Mouse (Mus musculus) embryonic facial prominence, embryonic 13.5 days (tissue): ENCODE results near the gene H2afy. TPM values are rescaled to one million over a fixed set of nuclear protein-coding genes. Genes with fewer than 3 reads are reported as not detected.

Experiments used
- ATAC-seq: fragments of 200-750 bp; cut with Nextera tagmentation; 2 replicates; pipeline ENCODE4 v1.8.0; 2017; ENCODE audit warnings: low read depth; ENCODE audit not compliant: insufficient number of reproducible peaks, insufficient read depth, low FRiP score, low TSS enrichment
- H3K27ac ChIP-seq: fragments of 300-500 bp; sonication (generic); 2 replicates; pipeline ENCODE4 v1.5.1; 2015; ENCODE audit warnings: moderate library complexity, mild to moderate bottlenecking, inconsistent platforms
- H3K27me3 ChIP-seq: fragments of 300-500 bp; sonication (generic); 2 replicates; pipeline ENCODE4 v1.6.1; 2015; ENCODE audit warnings: mild to moderate bottlenecking, inconsistent platforms
- H3K36me3 ChIP-seq: fragments of 300-500 bp; sonication (generic); 2 replicates; pipeline ENCODE4 v1.6.1; 2015; ENCODE audit warnings: mild to moderate bottlenecking, inconsistent platforms
- H3K4me1 ChIP-seq: fragments of 300-500 bp; sonication (generic); 2 replicates; pipeline ENCODE4 v1.6.1; 2015; ENCODE audit warnings: inconsistent platforms
- H3K4me2 ChIP-seq: fragments of 300-500 bp; sonication (generic); 2 replicates; pipeline ENCODE4 v1.6.1; 2015; ENCODE audit warnings: moderate library complexity, mild to moderate bottlenecking, inconsistent platforms
- H3K4me3 ChIP-seq: fragments of 300-500 bp; sonication (generic); 2 replicates; pipeline ENCODE4 v1.5.1; 2015; ENCODE audit warnings: mild to moderate bottlenecking, inconsistent platforms
- H3K9ac ChIP-seq: fragments of 300-500 bp; sonication (generic); 2 replicates; pipeline ENCODE4 v1.6.1; 2015; ENCODE audit warnings: mild to moderate bottlenecking, inconsistent platforms
- H3K9me3 ChIP-seq: fragments of 300-500 bp; sonication (generic); 2 replicates; pipeline ENCODE4 v1.6.1; 2016; ENCODE audit warnings: inconsistent platforms
- WGBS: fragments of 180-500 bp; shearing (Covaris S2); methylation state at CpG from one replicate; pipeline ENCODE4 v1.1.7; 2015; ENCODE audit warnings: mixed read lengths; 5-methylcytosine and 5-hydroxymethylcytosine counted together
- polyA plus RNA-seq: library from polyadenylated mRNA; unstranded; fragments of >200 nt; fragmentation: Nextera tagmentation; extraction: Ambion mirVana; gene quantifications from 2 replicates; pipeline ENCODE4 v1.2.1, GENCODE M21; 2015

The H2afy gene
- polyA plus RNA-seq, 1 experiment from 2014 or later, result 383 TPM

DNA sequence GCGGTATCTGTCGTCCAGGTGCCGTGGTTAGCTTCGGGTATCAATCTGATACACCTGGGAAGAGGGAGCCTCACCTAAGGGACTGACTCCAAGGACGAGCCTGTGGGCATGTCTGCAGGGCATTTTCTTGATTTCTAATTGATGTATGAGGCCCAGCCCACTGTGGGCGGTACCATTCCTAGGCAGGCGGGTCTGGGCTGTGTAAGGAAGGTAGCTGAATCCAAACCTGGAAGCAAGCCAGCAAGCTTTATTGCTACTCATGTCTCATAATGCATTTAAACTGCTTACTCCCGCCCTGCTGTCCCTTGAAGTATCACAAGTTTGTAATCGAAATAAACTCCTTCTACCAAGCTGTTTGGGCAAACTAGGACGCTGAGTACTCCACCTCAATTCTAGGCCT, 10.5 kb downstream of the H2afy start:
- Histone ChIP-seq H3K36me3 (peaks cover 88% of the 10 kb centered on the region), H3K4me3 (no peak overlapping the region), H3K9me3 (no peaks in the 10 kb centered on the region), H3K9ac (no peak overlapping the region), H3K27me3 (no peaks in the 10 kb centered on the region), H3K27ac (no peak overlapping the region), H3K4me2 (no peak overlapping the region), H3K4me1 (0 out of 2 replicates have a peak, but pooled peaks cover 2% of the 10 kb centered on the region)
- WGBS, result 90% methylated on average over 10 of the region's 10 CpGs
- no peak for ATAC-seq

DNA sequence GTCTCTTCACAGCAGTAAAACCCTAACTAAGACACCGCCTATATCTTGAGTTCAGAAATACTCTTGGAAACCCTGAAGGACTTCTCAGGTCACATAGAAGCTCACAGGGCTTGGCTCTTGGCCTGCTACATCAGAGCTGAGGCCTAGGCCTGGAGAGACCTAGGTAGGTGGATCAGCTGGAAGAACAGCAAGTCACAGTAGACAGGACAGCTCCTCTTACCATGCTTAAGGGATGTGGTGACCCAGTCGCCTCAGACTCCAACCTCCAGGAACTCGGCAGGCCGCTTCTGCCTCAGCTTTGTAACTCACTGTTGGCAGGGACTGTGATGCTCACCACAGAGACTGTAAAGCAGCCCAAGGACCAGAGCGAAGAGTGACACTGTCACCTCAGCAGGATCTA, 13.1 kb downstream of the H2afy start:
- Histone ChIP-seq H3K27ac (no peak overlapping the region), H3K4me3 (no peak overlapping the region), H3K27me3 (no peaks in the 10 kb centered on the region), H3K9me3 (no peaks in the 10 kb centered on the region), H3K4me1 (no peaks in the 10 kb centered on the region), H3K9ac (no peak overlapping the region), H3K36me3 (peaks cover 93% of the 10 kb centered on the region), H3K4me2 (no peak overlapping the region)
- no peak for ATAC-seq
- 93% methylated on average over 5 of the region's 5 CpGs for WGBS

DNA sequence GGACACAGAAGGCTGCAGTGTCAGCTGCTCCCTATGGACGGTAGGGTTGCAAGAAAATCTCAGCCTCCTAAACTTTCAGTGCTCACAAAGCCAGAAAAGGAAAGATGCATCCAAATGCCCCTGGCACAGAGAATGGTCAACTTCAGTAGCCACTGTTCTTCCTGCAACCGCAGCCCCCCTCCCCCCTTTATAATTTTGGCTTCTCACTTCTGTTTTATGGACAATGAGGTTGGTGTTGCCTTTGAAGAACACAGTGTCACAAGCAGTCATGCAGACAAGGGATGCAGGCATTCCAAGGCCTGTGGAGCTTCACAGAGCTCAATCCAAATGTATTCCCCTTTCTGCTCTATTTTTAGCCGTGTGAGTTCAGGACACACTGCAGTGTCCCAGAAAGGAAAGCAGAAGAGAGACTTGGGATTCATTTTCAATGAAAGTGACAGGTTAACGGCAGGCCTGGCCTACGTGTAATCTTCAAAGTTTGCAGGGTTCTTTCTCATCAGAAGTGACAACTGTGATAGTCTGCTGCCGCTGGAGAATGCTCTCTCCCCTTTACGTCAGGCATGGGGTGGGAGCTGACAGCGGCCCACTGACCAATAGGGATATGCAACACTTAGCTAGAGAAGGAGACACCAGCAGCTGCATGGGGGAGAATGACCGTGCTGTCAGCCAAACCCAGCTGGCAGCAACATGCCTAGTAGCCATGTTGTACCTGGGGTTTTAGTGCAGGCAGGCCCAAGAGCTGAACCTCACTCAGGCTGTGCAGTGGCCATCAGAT, 18.0 kb downstream of the H2afy start:
- H3K27me3 ChIP-seq, result no peaks in the 10 kb centered on the region
- no peaks in the 10 kb centered on the region for H3K9me3 ChIP-seq
- peaks cover 46% of the 10 kb centered on the region for H3K4me1 ChIP-seq
- 78% methylated on average over 9 of the region's 9 CpGs for WGBS
- no peak overlapping the region for H3K27ac ChIP-seq
- H3K36me3 ChIP-seq, result peaks cover 63% of the 10 kb centered on the region
- H3K4me3 ChIP-seq, result no peak overlapping the region
- ATAC-seq, result no peak
- no peak overlapping the region for H3K9ac ChIP-seq
- no peak overlapping the region for H3K4me2 ChIP-seq

DNA sequence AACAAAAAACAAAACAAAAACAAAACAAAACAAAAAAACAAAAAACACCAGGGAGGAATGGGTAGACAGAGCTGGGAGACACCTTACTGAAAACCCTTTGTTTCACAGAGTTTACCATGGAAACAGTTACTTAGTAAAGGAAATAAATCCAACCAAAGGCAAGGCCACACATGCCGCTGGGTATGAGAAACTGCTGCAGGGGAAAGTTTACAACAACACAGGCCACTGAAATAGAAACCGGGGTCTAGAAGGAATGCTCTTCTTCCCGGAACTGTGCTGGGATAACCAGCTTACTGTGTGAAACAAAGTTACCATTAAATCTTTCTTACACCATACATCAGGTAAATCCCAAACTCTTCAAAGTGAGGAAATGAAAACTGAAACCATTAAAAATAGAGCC, 20.3 kb downstream of the H2afy start:
- ATAC-seq, result no peak
- H3K4me2 ChIP-seq, result no peak overlapping the region
- H3K27ac ChIP-seq, result peak overlapping the region; percentile 71
- no peaks in the 10 kb centered on the region for H3K27me3 ChIP-seq
- no peak overlapping the region for H3K4me3 ChIP-seq
- H3K36me3 ChIP-seq, result peaks cover 46% of the 10 kb centered on the region
- peak overlapping the region; percentile 47; the same call in 1 of the 2 replicates for H3K9ac ChIP-seq
- 15% methylated on average over 3 of the region's 3 CpGs for WGBS
- peaks cover 69% of the 10 kb centered on the region for H3K4me1 ChIP-seq
- H3K9me3 ChIP-seq, result no peaks in the 10 kb centered on the region

DNA sequence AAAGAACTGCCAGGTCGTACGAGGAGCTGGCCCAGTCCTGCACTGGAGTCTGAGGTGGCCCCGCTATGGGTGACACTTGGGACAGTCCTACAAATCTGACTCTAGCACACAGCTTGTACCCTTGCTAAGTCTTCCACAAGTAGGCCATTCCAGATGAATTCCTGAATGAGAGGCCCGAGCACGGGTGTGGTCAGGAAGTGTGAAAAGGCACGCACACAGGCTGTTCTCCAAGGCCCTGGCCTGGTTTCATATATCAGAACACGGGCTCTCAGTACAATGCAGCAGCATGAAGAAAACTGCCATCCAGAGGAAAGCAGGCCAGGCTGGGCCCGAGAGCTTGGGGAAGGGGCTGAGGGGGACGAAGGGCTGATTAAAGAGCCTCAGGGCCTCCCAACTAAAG, 20.8 kb downstream of the H2afy start:
- Histone ChIP-seq H3K4me3 (no peak overlapping the region), H3K36me3 (peaks cover 42% of the 10 kb centered on the region), H3K27me3 (no peaks in the 10 kb centered on the region), H3K9ac (peak overlapping the region; percentile 47), H3K27ac (peak overlapping the region; percentile 71), H3K9me3 (no peaks in the 10 kb centered on the region), H3K4me2 (no peak overlapping the region), H3K4me1 (peaks cover 74% of the 10 kb centered on the region)
- WGBS, result 42% methylated on average over 9 of the region's 9 CpGs
- no peak for ATAC-seq

DNA sequence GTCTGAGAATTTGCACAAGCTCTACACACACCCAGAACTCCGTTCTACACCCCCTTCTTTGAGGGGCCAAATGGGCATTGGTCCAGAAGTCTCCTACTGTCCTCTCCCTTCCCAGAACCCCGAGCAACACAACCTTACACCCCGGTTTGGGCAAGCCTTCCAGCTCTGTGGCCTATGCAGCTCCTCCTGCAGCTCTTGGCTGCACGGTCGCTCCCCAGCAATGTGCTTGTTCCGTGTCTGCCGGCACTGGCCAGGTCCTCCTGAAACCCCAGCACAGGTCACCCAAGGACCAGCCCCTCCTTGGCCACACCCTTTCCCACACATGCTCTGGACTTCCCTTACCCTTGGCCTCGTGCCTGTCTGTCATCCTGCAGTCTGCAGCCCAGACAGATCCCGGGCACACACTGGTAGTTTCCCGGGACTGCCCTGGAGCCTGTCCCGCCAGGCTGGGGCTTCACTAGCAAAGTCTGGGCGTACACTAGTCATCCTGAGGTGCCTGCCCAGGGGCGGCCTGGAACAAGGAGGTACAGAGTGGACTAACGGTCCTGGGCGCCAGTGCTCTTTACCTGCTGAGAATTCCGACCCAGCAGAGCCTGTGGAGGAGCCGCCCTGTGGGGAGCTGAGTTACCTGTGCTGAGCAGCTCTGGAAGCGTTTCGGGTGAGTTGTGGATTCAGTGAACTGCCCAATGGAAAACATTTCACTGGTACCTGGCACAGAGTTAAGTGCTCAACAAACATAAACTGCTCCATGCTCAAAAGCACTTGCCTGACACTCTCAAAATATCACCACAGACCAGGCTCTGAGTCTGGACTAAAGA, 22.5 kb downstream of the H2afy start:
- Histone ChIP-seq H3K9ac (peak overlapping the region; percentile 54; the same call in 1 of the 2 replicates), H3K4me2 (peak overlapping the region; percentile 48), H3K4me3 (no peak overlapping the region), H3K27me3 (no peaks in the 10 kb centered on the region), H3K36me3 (peaks cover 32% of the 10 kb centered on the region; the same call in 1 of the 2 replicates), H3K9me3 (no peaks in the 10 kb centered on the region), H3K27ac (peak overlapping the region; percentile 89), H3K4me1 (peaks cover 92% of the 10 kb centered on the region)
- no peak for ATAC-seq
- WGBS, result 58% methylated on average over 19 of the region's 19 CpGs

DNA sequence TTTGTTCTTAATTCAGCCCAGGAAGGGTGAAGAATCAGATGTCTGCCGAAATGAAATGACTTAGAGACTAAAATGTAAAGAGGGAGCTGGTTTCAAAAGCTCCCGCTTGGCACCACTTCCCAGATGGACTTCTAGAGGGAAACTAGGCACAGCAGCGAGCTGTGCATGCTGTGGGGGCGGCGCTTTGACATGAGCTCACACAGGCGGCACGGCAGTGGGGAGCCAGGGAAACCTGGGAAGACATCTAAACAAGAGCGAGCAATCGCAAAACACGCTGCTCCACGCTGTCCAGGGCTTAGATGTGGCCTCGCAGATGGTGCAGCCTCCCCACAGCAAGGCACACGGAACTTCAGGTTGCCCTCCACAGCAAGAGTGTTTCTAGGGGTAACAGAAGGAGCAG, 23.2 kb downstream of the H2afy start:
- H3K4me2 ChIP-seq, result peak overlapping the region; percentile 48
- 27% methylated on average over 13 of the region's 13 CpGs for WGBS
- ATAC-seq, result no peak
- peaks cover 25% of the 10 kb centered on the region; the same call in 1 of the 2 replicates for H3K36me3 ChIP-seq
- peak overlapping the region; percentile 54 for H3K9ac ChIP-seq
- no peak overlapping the region for H3K4me3 ChIP-seq
- peak overlapping the region; percentile 89 for H3K27ac ChIP-seq
- no peaks in the 10 kb centered on the region for H3K27me3 ChIP-seq
- no peaks in the 10 kb centered on the region for H3K9me3 ChIP-seq
- H3K4me1 ChIP-seq, result peaks cover 98% of the 10 kb centered on the region

DNA sequence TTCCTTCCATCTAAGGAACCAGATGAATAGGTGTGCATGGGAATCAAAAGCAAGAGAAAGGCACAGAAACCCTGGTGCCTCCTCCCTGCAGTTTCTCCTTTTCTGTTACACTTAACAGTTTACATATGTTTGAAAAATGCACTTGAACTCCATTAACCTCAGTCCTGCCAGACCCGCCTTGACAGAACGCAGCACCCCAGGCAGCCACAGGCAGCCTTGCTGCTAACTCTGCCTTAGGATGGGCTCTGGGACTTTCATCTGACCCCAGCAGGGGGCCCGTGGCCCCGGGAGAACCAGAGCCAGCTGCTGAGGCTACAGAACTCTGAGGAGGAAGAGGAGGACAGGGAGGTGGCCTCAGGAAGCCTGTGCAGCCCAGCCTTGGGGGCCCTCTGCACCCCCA, 23.7 kb downstream of the H2afy start:
- peak overlapping the region; percentile 89 for H3K27ac ChIP-seq
- peak overlapping the region; percentile 54; the same call in 1 of the 2 replicates for H3K9ac ChIP-seq
- peaks cover 25% of the 10 kb centered on the region; the same call in 1 of the 2 replicates for H3K36me3 ChIP-seq
- H3K4me1 ChIP-seq, result peaks cover 96% of the 10 kb centered on the region
- ATAC-seq, result no peak
- peak overlapping the region; percentile 48 for H3K4me2 ChIP-seq
- WGBS, result 15% methylated on average over 4 of the region's 4 CpGs
- no peaks in the 10 kb centered on the region for H3K9me3 ChIP-seq
- no peak overlapping the region for H3K4me3 ChIP-seq
- H3K27me3 ChIP-seq, result no peaks in the 10 kb centered on the region

DNA sequence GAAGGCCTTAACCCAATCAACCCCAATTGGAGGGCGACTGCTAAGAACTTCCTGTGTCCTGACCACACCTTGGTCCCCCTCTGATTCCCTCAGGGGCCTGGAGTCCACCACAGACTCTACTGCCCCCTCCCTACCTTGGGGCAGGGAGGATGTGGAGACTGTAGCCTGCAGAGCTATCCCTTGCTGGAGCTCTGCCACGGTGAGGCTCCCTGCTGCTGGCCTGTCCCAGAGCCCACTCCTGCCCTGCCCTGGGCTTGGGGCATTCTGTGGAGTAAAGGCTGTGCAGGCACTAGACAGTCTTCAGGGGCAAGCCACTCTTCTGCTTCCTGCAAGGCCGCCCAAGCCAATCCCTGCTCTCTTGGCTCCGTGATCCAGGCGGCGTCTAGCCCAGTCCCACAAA, 24.6 kb downstream of the H2afy start:
- 55% methylated on average over 6 of the region's 6 CpGs for WGBS
- Histone ChIP-seq H3K27ac (peak overlapping the region; percentile 89), H3K4me1 (peaks cover 89% of the 10 kb centered on the region), H3K4me3 (no peak overlapping the region), H3K4me2 (peak overlapping the region; percentile 9; the same call in 1 of the 2 replicates), H3K9me3 (no peaks in the 10 kb centered on the region), H3K27me3 (no peaks in the 10 kb centered on the region), H3K9ac (0 out of 2 replicates have a peak overlapping the region, but pooled peaks have one; percentile 54), H3K36me3 (peaks cover 19% of the 10 kb centered on the region; the same call in 1 of the 2 replicates)
- ATAC-seq, result no peak; the same call in 1 of the 2 replicates

DNA sequence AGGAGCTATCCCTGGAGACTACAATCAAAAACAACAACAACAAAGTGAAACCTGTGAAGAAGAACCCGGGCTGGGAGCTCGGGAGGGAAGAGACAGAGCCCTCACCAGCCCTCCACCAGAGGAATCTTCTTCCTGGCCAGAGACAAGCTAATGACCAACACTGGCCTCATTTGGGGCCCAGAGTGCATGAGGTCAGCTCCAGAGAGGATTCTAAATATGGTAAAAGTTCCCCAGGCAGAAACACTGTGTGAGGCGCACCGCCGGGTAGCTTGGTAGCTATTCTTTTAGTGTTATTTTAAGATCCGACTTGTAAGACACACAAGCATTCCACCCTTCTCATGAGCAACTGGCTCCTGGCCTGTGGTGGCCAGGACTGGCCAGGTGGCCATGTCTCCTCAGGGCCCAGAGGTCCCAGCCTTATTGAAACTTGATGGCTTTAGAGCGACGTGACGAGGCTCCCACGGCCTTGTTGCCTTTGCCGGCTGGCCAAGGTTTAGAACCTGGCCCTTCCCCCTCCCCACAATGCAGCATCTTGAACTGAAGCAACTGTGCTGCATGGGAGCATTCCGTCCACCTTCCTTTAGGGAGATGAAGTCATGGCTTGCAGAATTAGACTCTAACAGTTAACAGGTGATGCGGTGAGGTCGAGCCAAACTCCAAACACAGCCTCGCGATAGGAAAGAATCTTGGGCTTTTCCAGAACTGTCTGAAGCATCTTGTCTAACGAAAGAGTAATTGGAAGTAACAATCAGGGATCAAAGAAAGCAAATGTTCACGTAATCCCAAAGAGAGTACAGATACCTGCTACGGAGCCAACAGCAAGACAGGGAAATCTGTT, 25.2 kb downstream of the H2afy start:
- no peak; the same call in 1 of the 2 replicates for ATAC-seq
- H3K4me3 ChIP-seq, result no peak overlapping the region
- no peak overlapping the region for H3K4me2 ChIP-seq
- no peaks in the 10 kb centered on the region for H3K27me3 ChIP-seq
- H3K9ac ChIP-seq, result no peak overlapping the region
- 50% methylated on average over 19 of the region's 19 CpGs for WGBS
- peaks cover 19% of the 10 kb centered on the region; the same call in 1 of the 2 replicates for H3K36me3 ChIP-seq
- H3K4me1 ChIP-seq, result peaks cover 82% of the 10 kb centered on the region
- no peaks in the 10 kb centered on the region for H3K9me3 ChIP-seq
- H3K27ac ChIP-seq, result peak overlapping the region; percentile 89

DNA sequence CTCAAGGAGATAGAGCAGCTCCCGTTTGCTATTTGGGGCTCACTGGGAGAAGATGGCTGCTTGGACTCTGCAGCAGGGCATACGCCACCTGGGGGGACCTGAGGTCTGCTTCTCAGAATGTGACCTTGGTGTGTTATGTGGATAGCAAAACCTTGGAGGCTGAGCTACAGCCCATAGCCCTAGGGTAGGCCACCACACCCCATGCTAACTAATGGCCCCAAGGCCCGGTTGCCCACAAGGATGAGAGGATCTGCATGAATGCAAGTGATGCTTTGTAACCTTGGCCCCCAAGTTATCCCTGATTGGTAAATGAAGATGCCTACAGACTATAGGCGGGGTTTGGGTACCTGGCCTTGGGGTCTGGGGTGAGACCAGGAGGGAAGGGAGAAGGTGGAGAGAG, 26.5 kb downstream of the H2afy start:
- Histone ChIP-seq H3K27me3 (no peaks in the 10 kb centered on the region), H3K27ac (0 out of 2 replicates have a peak overlapping the region, but pooled peaks have one; percentile 5), H3K9ac (no peak overlapping the region), H3K4me3 (no peak overlapping the region), H3K36me3 (peaks cover 26% of the 10 kb centered on the region), H3K4me2 (no peak overlapping the region), H3K4me1 (peaks cover 78% of the 10 kb centered on the region), H3K9me3 (no peaks in the 10 kb centered on the region)
- WGBS, result 87% methylated on average over 4 of the region's 4 CpGs
- no peak for ATAC-seq
